In the genomic region with DNA sequence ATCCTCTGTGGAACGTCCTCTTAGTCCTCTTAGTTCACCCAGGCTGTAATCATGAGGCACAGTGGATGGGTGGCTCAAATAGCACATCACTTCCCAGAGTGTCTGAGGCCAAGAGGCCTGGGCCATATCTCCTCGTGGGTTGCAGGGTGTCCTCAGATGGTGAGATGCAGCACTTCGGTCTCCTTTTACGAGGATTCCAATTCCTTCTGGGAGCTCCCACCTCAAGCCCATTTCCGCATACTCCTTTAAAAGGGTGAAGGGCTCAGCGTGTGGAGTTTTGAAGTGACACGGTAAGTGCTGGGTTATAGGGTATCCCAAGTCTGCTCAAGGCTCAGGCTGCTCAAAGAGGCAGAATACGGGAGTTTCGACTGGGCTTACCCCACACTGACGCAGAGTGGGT, we compare ENCODE assay signal across 24 mouse cellular contexts.
"Had no signal": no experiment of that assay in that cellular context is flagged by ENCODE, and none has a peak within 500 bp of the region (broad histone marks: within the 10 kb centered on the region; RNA-seq: fewer than 3 reads in every experiment).

No protein-coding gene starts in this region.

- H3K36me3 ChIP-seq: heart, embryonic 13.5 days; heart, embryonic 15.5 days; hindbrain, embryonic 13.5 days; hindbrain, embryonic 15.5 days; kidney, embryonic 15.5 days; limb, embryonic 13.5 days; limb, embryonic 15.5 days had no signal

- H3K4me3 ChIP-seq: gastrocnemius, adult 2 months; heart, embryonic 13.5 days; heart, embryonic 15.5 days; hindbrain, embryonic 13.5 days; hindbrain, embryonic 15.5 days; kidney, embryonic 15.5 days; limb, embryonic 13.5 days; limb, embryonic 15.5 days had no signal

- DNase-seq: gastrocnemius, adult 2 months; gastrocnemius, postnatal 14 days; gastrocnemius, postnatal 36 days; heart, postnatal 36 days; kidney, adult 11 months; kidney, adult 2 months; kidney, adult 9 months; kidney, postnatal 14 days; kidney, postnatal 36 days; layer of hippocampus, adult 9-11 months; layer of hippocampus, postnatal 36 days; left cerebral cortex, postnatal 4 days had no signal

- H3K9me3 ChIP-seq: heart, embryonic 13.5 days; heart, embryonic 15.5 days; hindbrain, embryonic 13.5 days; hindbrain, embryonic 15.5 days; kidney, embryonic 15.5 days; limb, embryonic 13.5 days; limb, embryonic 15.5 days had no signal

- H3K4me1 ChIP-seq: hindbrain, embryonic 15.5 days had no signal

- H3K27ac ChIP-seq: gastrocnemius, adult 2 months; heart, embryonic 13.5 days; heart, embryonic 15.5 days; hindbrain, embryonic 13.5 days; hindbrain, embryonic 15.5 days; hindbrain, postnatal 0 days; kidney, embryonic 15.5 days; kidney, postnatal 0 days; limb, embryonic 13.5 days; limb, embryonic 15.5 days; liver, embryonic 14.5 days had no signal

- H3K4me2 ChIP-seq: heart, embryonic 11.5 days; heart, embryonic 13.5 days; heart, embryonic 15.5 days; hindbrain, embryonic 13.5 days; hindbrain, embryonic 15.5 days; kidney, embryonic 15.5 days; limb, embryonic 13.5 days; limb, embryonic 15.5 days had no signal

- H3K9ac ChIP-seq: heart, embryonic 13.5 days; heart, embryonic 15.5 days; hindbrain, embryonic 13.5 days; hindbrain, embryonic 15.5 days; kidney, embryonic 15.5 days; limb, embryonic 13.5 days; limb, embryonic 15.5 days; liver, embryonic 14.5 days had no signal

- H3K27me3 ChIP-seq: heart, embryonic 13.5 days; heart, embryonic 15.5 days; hindbrain, embryonic 13.5 days; hindbrain, embryonic 15.5 days; kidney, embryonic 15.5 days; limb, embryonic 13.5 days; limb, embryonic 15.5 days had no signal

- ATAC-seq: hindbrain, postnatal 0 days; intestine, embryonic 16.5 days had no signal
